Mouse (Mus musculus): ENCODE measurements around the gene Spin2c.
A peak's percentile ranks its signal among the peaks of the same experiment; 100 is the strongest.

The Spin2c gene

DNA sequence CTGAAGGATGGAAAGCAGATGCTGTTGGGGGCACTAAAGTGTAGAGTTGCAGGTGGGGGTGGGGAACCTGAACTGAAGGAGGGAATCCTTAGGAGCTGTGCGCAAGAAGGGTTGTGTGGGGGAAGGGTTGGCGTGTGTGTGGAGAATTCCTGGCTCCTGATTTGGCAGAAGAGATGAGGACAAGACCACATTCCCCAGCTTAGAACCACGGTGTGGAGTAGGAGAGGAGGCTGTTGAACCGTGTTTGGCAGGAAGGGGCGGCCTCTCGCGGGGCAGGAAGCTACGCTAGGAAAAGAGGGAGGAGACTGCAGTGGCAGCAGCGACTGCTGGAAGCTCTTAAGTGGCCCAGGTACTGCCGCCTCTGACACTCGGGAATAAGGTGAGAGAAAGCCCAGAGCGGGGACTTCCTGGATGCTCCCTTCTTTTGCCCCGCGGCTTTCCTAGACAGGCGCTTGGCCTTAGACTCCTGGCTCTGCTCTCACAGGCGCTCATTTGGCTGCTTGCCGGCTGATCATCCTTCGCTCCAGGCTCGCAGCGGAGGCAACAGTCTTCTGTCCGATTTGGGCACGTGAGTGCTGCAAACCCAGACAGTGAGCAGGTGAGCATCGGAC lies at the start of gene Spin2c:
TSS of gene Spin2c (plus strand) at position 275 of the 611 bp plus-strand sequence.
- peak; percentile 24 to 63 for DNase-seq (ENCODE audit: low spot score in 2 of 2)

GRCm38 (mm10) chrX:153832606-153833005 lies 581 bp downstream of the Spin2c start:
- DNase-seq (ENCODE audit: low spot score in 2 of 2): no peak
